Mouse (Mus musculus) midbrain, embryonic 10.5 days (tissue): ENCODE measurements at regions not wholly inside any gene's neighbourhood (a gene's known extent, or its start where the extent isn't known, plus 50 kb on each side); places are given as distances from the start of the nearest gene placed in this dataset.

Experiments used
- DNase-seq: peaks from one replicate; pipeline ENCODE4 v3.0.0-alpha.2; 2017; ENCODE audit warnings: low spot score
- H3K27ac ChIP-seq: fragments of 300-500 bp; sonication (generic); replicated peaks from 2 replicates; pipeline ENCODE4 v1.5.1; 2016; ENCODE audit warnings: mild to moderate bottlenecking
- H3K27me3 ChIP-seq: fragments of 300-500 bp; sonication (generic); 2 replicates; pipeline ENCODE4 v1.6.1; 2016; ENCODE audit warnings: low read depth, mild to moderate bottlenecking; ENCODE audit not compliant: poor library complexity, severe bottlenecking
- H3K36me3 ChIP-seq: fragments of 300-500 bp; sonication (generic); 2 replicates; pipeline ENCODE4 v1.6.1; 2016; ENCODE audit warnings: mild to moderate bottlenecking, moderate library complexity
- H3K4me1 ChIP-seq: fragments of 300-500 bp; sonication (generic); 2 replicates; pipeline ENCODE4 v1.6.1; 2016
- H3K4me3 ChIP-seq: fragments of 300-500 bp; sonication (generic); 2 replicates; pipeline ENCODE4 v1.5.1; 2016; ENCODE audit warnings: mild to moderate bottlenecking, moderate library complexity
- H3K9me3 ChIP-seq: fragments of 300-500 bp; sonication (generic); replicated peaks from 2 replicates; pipeline ENCODE4 v1.6.1; 2016; ENCODE audit warnings: mild to moderate bottlenecking
- WGBS: fragments of 180-500 bp; shearing (Covaris S2); methylation state at CpG from one replicate; pipeline ENCODE4 v1.1.7; 2016; 5-methylcytosine and 5-hydroxymethylcytosine counted together

GRCm38 (mm10) chr4:56039327-56039726 lies 507.1 kb upstream of the Klf4 start:
- 90% methylated on average over 4 of the region's 4 CpGs for WGBS
- DNase-seq, result no peak
- Histone ChIP-seq H3K9me3 (no peaks in the 10 kb centered on the region), H3K4me1 (no peaks in the 10 kb centered on the region), H3K27me3 (no peaks in the 10 kb centered on the region), H3K36me3 (no peaks in the 10 kb centered on the region), H3K4me3 (no peak overlapping the region), H3K27ac (no peak overlapping the region)

GRCm38 (mm10) chr4:56036334-56036733 lies 504.1 kb upstream of the Klf4 start:
- no peak for DNase-seq
- H3K9me3 ChIP-seq, result no peaks in the 10 kb centered on the region
- 86% methylated on average over 6 of the region's 6 CpGs for WGBS
- H3K27me3 ChIP-seq, result no peaks in the 10 kb centered on the region
- no peak overlapping the region for H3K4me3 ChIP-seq
- H3K27ac ChIP-seq, result no peak overlapping the region
- H3K36me3 ChIP-seq, result no peaks in the 10 kb centered on the region
- no peaks in the 10 kb centered on the region for H3K4me1 ChIP-seq

DNA sequence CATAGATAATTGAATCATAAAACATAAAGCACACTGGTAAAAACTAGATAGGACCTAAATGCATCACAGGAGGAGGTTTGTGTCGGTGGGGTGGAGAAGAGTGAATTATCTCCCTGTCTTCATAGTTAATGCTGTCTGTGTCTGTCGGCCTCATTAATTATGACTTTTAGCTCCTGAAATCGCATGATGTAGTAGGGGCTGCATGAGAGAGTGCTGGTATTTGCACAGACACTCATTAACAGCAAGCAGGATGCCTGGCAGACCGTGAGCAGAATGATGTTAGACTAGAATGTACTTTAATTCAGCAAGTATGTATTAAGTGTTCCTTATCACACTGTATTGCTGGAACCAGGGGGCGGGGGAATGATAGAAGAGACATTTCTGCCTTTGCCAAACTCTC lies 503.3 kb upstream of the Klf4 start:
- H3K9me3 ChIP-seq, result no peaks in the 10 kb centered on the region
- no peaks in the 10 kb centered on the region for H3K4me1 ChIP-seq
- H3K36me3 ChIP-seq, result no peaks in the 10 kb centered on the region
- WGBS, result 85% methylated on average over 5 of the region's 5 CpGs
- no peak overlapping the region for H3K4me3 ChIP-seq
- no peak overlapping the region for H3K27ac ChIP-seq
- no peaks in the 10 kb centered on the region for H3K27me3 ChIP-seq
- no peak for DNase-seq

GRCm38 (mm10) chr4:56028441-56028840 lies 496.2 kb upstream of the Klf4 start:
- Histone ChIP-seq H3K9me3 (no peaks in the 10 kb centered on the region), H3K4me1 (no peaks in the 10 kb centered on the region), H3K4me3 (no peak overlapping the region), H3K36me3 (no peaks in the 10 kb centered on the region), H3K27ac (no peak overlapping the region), H3K27me3 (no peaks in the 10 kb centered on the region)
- WGBS, result 82% methylated on average over 3 of the region's 3 CpGs
- DNase-seq, result no peak

DNA sequence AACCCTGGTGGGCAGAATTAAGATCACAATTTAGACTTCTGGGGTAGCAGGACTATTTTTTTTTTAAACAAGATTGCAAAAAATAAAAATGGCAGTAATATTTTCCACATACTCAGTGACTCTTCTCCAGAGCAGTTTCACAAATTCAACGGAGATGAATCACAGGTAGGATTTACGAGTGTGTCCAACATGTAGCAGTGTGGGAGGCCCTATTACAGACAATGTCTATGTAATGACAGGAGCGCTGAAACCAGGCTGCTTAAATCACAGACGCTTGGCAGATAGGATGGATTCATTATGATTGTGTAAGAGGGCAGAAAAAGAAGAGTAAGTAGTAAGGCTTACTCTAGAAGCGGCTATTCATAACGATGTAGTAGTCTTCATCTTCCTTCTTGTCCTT lies 495.0 kb upstream of the Klf4 start:
- no peaks in the 10 kb centered on the region for H3K36me3 ChIP-seq
- WGBS, result 92% methylated on average over 6 of the region's 6 CpGs
- no peak overlapping the region for H3K27ac ChIP-seq
- H3K4me1 ChIP-seq, result no peaks in the 10 kb centered on the region
- H3K9me3 ChIP-seq, result no peaks in the 10 kb centered on the region
- H3K27me3 ChIP-seq, result no peaks in the 10 kb centered on the region
- DNase-seq, result no peak
- no peak overlapping the region for H3K4me3 ChIP-seq

DNA sequence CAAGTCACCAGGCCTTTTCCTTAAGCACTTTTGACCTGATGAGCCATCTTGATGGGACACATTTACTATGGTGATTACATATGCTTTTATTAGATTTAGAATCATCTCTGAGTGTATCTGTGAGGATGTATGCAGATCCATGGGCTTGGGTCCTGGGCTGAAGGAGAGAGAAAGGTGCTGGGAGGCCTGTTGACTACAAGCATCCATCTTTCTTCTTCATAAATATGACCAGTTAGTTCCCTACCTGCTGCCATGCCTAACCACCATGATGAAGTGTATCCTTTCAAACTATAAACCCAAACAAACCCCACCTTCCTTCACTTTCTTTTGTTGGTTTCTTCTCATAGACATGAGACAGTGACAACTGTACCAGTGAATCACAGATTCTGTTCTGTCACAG lies 492.2 kb upstream of the Klf4 start:
- Histone ChIP-seq H3K4me3 (no peak overlapping the region), H3K27me3 (no peaks in the 10 kb centered on the region), H3K27ac (no peak overlapping the region), H3K4me1 (no peaks in the 10 kb centered on the region), H3K9me3 (no peaks in the 10 kb centered on the region), H3K36me3 (no peaks in the 10 kb centered on the region)
- no peak for DNase-seq

DNA sequence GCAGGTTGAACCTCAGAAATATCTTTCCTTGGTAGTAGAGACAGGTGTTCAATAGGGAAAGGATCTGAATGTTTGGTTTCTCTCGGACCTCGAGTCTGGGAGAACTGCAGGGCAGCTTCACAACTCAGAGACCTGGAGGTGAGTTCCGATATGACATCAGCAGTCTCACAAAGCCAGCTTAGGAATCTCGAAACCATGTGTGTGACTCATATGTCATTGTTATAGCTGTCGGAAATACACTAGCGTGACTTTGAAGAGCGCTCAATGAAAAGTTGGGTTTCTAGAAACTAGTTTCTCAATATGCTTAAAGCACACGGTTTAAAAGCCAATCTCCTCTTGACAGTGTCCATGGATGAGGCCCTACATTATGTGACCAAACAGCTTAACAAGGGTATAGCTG lies 485.9 kb upstream of the Klf4 start:
- H3K9me3 ChIP-seq, result no peaks in the 10 kb centered on the region
- H3K4me1 ChIP-seq, result no peaks in the 10 kb centered on the region
- H3K27me3 ChIP-seq, result no peaks in the 10 kb centered on the region
- no peak overlapping the region for H3K27ac ChIP-seq
- no peak overlapping the region for H3K4me3 ChIP-seq
- whole genome bisulfite sequencing, result 95% methylated on average over 8 of the region's 8 CpGs
- H3K36me3 ChIP-seq, result no peaks in the 10 kb centered on the region
- no peak for DNase-seq

- Histone ChIP-seq H3K27ac (no peak overlapping the region), H3K9me3 (no peaks in the 10 kb centered on the region), H3K27me3 (no peaks in the 10 kb centered on the region), H3K36me3 (no peaks in the 10 kb centered on the region), H3K4me3 (no peak overlapping the region), H3K4me1 (no peaks in the 10 kb centered on the region)
- no peak for DNase-seq
- WGBS, result 90% methylated on average over 7 of the region's 7 CpGs
Observed at GRCm38 (mm10) chr4:56015481-56015880, 483.2 kb upstream of the Klf4 start.

GRCm38 (mm10) chr4:56008287-56008686 lies 476.0 kb upstream of the Klf4 start:
- no peaks in the 10 kb centered on the region for H3K9me3 ChIP-seq
- no peak for DNase-seq
- no peaks in the 10 kb centered on the region for H3K27me3 ChIP-seq
- 80% methylated on average over 2 of the region's 2 CpGs for WGBS
- no peaks in the 10 kb centered on the region for H3K36me3 ChIP-seq
- no peaks in the 10 kb centered on the region for H3K4me1 ChIP-seq
- H3K27ac ChIP-seq, result no peak overlapping the region
- no peak overlapping the region for H3K4me3 ChIP-seq

DNA sequence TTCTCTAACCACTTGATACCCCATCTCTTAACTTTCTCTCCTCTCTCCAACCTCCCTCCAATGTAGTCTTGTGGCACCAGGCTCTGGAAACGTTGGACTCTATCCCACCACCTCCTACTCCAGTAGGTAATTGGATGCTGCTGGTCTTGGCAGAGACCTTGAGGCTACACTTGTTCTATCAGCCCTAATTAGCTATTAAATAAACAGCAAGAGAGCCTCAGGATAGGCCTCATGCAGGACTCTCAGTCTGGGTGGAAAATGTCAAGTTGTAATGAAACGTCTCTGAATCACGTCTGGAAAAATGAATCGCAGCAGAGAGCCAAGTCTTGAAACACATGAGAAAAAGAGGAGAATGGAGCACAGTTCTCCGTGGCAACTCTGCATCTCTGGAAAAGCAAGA lies 472.0 kb upstream of the Klf4 start:
- no peaks in the 10 kb centered on the region for H3K9me3 ChIP-seq
- no peaks in the 10 kb centered on the region for H3K27me3 ChIP-seq
- no peak overlapping the region for H3K4me3 ChIP-seq
- peaks cover 11% of the 10 kb centered on the region; the same call in 1 of the 2 replicates for H3K4me1 ChIP-seq
- no peaks in the 10 kb centered on the region for H3K36me3 ChIP-seq
- no peak overlapping the region for H3K27ac ChIP-seq
- no peak for DNase-seq
- 83% methylated on average over 5 of the region's 5 CpGs for WGBS

DNA sequence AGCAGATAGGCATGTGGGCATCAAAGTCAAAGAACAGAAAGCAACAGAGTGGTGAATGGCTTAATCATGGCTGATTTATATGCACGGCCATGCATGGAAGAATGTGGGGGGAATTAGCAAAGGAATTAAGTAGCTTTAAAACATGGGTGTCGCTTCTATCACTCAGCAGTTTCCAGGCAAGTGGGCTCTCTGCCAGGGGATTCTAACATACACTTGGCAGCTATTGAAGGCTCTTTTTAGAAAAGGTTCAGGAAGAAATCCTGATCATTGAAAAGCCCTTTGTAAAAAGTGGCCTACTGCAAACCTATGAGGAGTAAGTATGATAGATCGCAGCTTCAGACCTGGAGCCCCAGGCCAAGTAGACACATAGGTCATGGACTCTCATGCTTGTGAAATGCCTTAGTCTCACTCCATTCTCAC lies 469.1 kb upstream of the Klf4 start:
- Histone ChIP-seq H3K9me3 (no peaks in the 10 kb centered on the region), H3K4me3 (no peak overlapping the region), H3K4me1 (peaks cover 11% of the 10 kb centered on the region; the same call in 1 of the 2 replicates), H3K27me3 (no peaks in the 10 kb centered on the region), H3K27ac (no peak overlapping the region), H3K36me3 (no peaks in the 10 kb centered on the region)
- DNase-seq, result no peak
- 74% methylated on average over 3 of the region's 3 CpGs for WGBS

DNA sequence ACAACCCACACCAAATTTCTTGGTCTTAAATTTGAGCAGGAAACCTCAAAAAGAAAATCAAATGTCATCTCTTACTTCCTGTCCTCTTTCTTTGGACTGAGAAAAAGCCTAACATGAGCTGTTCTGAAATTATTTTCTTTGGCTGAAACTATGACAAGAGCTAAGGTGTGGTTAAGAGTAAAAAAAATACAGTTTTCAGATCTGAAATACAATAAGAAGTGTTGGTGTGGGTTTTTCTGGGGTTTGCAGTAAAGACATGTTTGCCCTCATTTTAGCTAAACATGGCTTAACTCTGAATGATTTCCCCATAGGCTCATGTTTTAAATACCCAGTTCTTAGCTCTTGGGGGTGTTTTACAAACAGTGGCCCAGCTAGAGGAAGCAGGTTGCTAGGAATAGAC lies 451.8 kb upstream of the Klf4 start:
- Histone ChIP-seq H3K27me3 (no peaks in the 10 kb centered on the region), H3K27ac (no peak overlapping the region), H3K4me3 (no peak overlapping the region), H3K9me3 (no peaks in the 10 kb centered on the region), H3K4me1 (no peaks in the 10 kb centered on the region), H3K36me3 (no peaks in the 10 kb centered on the region)
- no peak for DNase-seq

DNA sequence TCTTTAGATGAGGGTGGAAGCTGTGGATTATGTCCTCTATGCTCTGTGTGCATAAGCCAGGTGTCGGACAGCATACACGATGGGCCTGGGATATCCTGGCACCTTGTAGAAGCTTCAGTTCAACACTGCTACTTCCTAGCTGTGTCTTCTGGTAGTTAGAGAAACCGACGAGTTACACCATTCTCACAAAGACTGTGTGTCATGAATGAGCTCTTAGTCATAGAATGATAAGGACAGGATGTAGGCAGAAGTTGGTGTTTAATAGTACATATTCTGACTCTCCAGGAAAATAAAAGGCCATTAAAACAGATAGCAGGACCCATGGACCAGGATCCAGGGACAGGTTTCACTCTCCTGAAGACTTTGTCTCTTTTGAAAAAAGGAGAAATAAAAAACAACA lies 446.3 kb upstream of the Klf4 start:
- WGBS, result 96% methylated on average over 4 of the region's 4 CpGs
- H3K27ac ChIP-seq, result no peak overlapping the region
- DNase-seq, result no peak
- no peaks in the 10 kb centered on the region for H3K27me3 ChIP-seq
- H3K9me3 ChIP-seq, result no peaks in the 10 kb centered on the region
- no peaks in the 10 kb centered on the region for H3K36me3 ChIP-seq
- no peak overlapping the region for H3K4me3 ChIP-seq
- no peaks in the 10 kb centered on the region for H3K4me1 ChIP-seq

- WGBS, result 94% methylated on average over 2 of the region's 2 CpGs
- H3K27ac ChIP-seq, result no peak overlapping the region
- no peaks in the 10 kb centered on the region for H3K27me3 ChIP-seq
- no peak overlapping the region for H3K4me3 ChIP-seq
- DNase-seq, result no peak
- no peaks in the 10 kb centered on the region for H3K4me1 ChIP-seq
- H3K36me3 ChIP-seq, result no peaks in the 10 kb centered on the region
- H3K9me3 ChIP-seq, result no peaks in the 10 kb centered on the region
Observed at GRCm38 (mm10) chr4:55976265-55976664, 444.0 kb upstream of the Klf4 start.
